Mouse (Mus musculus) adipose tissue, adult 10 weeks (tissue): Measurements from ENCODE around the gene Tnfrsf25. TPM values are rescaled to one million over a fixed set of nuclear protein-coding genes. Genes with fewer than 3 reads are reported as not detected.

Experiments
- polyA plus RNA-seq: library from polyadenylated mRNA; stranded (reverse); fragments of 350-450 nt; fragmentation: Illumina TruSeq; extraction: RNeasy Lipid Tissue Mini Kit (QIAGEN cat#74804); gene quantifications from one replicate; pipeline ENCODE4 v1.2.3, GENCODE M21; 2014; ENCODE audit warnings: low read depth, low replicate concordance

Tnfrsf25 gene
- 6.8 TPM for polyA plus RNA-seq

GRCm38 (mm10) chr4:152115921-152116612 lies at the start of gene Tnfrsf25:
Tnfrsf25 (plus strand) TSS chr4:152115934.

DNA sequence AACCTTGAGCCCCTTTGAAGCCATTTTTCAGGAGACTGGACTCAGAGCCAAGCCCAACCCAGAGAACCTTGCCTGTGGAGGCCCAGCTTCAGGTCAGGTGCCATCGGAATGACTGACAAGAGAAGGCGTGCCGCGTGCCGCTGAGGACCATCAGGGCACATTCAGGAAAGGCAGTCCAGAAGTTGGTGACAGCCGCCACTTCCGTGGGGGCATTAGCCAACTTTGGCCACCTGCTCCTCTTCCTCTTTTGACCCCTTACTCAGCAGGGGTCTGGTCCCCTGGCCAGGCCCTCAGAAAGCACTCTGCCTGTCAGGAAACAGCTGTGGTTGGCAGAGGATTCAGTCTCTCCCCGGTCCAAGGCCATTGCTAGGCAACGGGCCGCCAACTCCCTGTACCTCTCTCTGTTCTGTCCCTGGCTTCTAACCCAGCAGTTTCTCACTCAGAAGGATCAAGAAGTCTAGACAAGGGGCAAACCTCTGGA lies 43.6 kb upstream of the Tnfrsf25 start, which contains the start of gene Plekhg5:
TSS of gene Plekhg5 (plus strand) at position 378 of the 481 bp plus-strand sequence.

DNA sequence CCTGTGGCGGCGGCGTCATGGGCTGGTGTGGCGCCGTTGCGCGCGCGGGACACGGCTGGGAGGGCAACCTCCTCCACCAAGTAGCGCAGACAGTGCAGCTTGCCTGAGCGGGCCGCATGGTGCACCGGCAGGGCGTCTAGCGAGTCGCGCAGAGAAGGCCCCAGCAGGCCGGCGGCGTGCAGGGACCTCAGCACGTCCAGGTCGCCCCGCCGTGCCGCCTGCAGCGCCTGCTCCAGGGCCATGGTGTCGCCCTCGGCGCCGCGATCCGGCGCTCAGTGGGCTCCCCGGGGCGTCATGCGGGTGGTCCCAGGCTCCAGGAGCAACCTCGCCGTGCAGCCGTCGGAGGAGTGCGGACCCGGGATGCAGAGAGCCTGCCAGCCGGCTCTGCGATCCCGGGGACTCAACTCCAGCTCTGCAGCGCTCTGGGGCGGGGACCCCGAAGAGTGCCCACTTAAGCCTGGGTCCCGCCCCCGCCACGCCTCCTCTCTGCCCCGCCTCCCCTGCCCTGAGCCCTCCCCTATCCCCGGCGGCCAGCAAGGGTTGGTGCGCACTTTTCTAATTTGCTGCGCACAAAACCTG lies 36.3 kb downstream of the Tnfrsf25 start, which contains the start of gene Espn:
TSS of gene Espn (minus strand) at position 406 of the 579 bp plus-strand sequence.

DNA sequence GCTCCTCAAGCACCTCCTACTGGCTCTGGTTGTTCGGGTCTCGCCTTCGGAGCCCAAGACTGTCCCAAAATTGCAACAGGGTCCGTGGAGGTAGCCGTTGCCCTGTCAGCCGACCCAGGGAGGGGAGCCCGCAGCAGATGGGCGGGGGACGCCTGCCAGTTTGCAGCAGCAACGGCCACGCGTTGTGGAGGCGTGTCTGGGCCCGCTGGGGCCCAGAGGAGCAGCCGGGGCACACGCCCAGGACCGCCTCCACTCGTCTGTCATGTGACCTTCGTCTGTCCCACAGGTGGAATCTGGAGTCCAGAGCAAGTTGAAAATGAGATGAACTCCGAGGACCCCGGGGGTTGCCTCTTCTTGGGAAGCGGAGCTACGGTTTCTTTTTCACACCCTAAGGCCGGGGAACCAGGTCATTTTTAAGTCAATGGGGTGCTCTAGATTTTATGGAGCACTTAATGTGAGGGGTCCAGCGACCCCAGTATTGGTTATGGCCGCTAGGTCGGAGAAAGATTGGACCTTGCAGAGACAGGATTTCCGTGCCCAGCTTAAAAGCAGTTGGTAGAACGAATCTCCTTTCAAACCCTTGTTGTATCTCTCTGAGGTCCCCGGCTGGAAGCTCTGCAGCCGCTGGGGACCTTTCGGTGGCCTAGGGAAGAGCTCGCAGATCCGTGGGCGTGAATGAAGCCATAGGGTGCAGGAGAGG lies 43.0 kb downstream of the Tnfrsf25 start, which contains the start of gene Hes2:
TSS of gene Hes2 (plus strand) at position 283 of the 700 bp plus-strand sequence.

Other genes starting within 250 kb of the Tnfrsf25 start
- 39.0 TPM for gene Dnajc11, start 182.2 kb upstream of the Tnfrsf25 start, polyA plus RNA-seq
- 40.2 TPM for gene Thap3, start 126.9 kb upstream of the Tnfrsf25 start, polyA plus RNA-seq
- 17.1 TPM for gene Phf13, start 119.7 kb upstream of the Tnfrsf25 start, polyA plus RNA-seq
- 16.3 TPM for gene Klhl21, start 107.1 kb upstream of the Tnfrsf25 start, polyA plus RNA-seq
- 8.5 TPM for gene Zbtb48, start 88.3 kb upstream of the Tnfrsf25 start, polyA plus RNA-seq
- 2.2 TPM for gene Tas1r1, start 77.4 kb upstream of the Tnfrsf25 start, polyA plus RNA-seq
- gene Nol9, start 76.6 kb upstream of the Tnfrsf25 start, polyA plus RNA-seq: 18.6 TPM
- 27.6 TPM for gene Plekhg5, start 43.4 kb upstream of the Tnfrsf25 start, polyA plus RNA-seq
- 71.0 TPM for gene Espn, start 36.4 kb downstream of the Tnfrsf25 start, polyA plus RNA-seq
- 0.38 TPM for gene Hes2, start 42.9 kb downstream of the Tnfrsf25 start, polyA plus RNA-seq
- gene Acot7, start 62.2 kb downstream of the Tnfrsf25 start, polyA plus RNA-seq: 37.1 TPM
- 13.3 TPM for gene Gpr153, start 158.3 kb downstream of the Tnfrsf25 start, polyA plus RNA-seq
- not detected for gene Hes3, start 175.7 kb downstream of the Tnfrsf25 start, polyA plus RNA-seq
- 32.9 TPM for gene Icmt, start 181.3 kb downstream of the Tnfrsf25 start, polyA plus RNA-seq
- gene Rnf207, start 203.1 kb downstream of the Tnfrsf25 start, polyA plus RNA-seq: 2.8 TPM
- gene Rpl22, start 209.8 kb downstream of the Tnfrsf25 start, polyA plus RNA-seq: 632 TPM
- gene Chd5, start 222.7 kb downstream of the Tnfrsf25 start, polyA plus RNA-seq: 1.6 TPM